8 mouse cellular contexts compared by ENCODE assay signal in the genomic region with DNA sequence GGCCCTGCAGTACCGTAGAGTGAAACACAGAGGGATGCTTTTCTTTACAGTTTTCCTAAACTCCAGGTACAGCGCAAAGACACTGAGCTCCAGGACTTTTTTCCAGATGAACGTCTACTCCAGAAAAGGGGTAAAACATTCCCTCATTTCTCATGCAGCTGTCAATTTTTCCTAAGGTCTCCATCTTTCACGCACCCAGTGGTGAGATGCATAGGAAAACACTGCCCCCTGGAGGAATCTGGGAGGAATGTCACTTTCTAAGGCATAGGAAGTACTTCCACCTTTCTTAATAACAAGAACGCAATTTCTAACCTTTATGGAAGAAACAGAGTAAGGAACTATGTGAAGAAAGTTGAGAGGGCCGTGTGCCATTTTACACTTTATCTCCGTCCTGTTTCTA.
DNase-seq lines count a peak whose midpoint lies in the region; ATAC-seq and TF ChIP-seq lines count a peak whose summit lies in the region.

No protein-coding gene starts in this region.

- no peak for TF ChIP-seq POLR2A in testis, adult 2 months (IDR thresholded peaks at IDR 0.05; ENCODE audit: control insufficient read depth, low read depth, low read length)

- H3K4me3 ChIP-seq in heart, postnatal 0 days (ENCODE audit: low read depth, low read length) = no peak overlapping the region
- H3K4me3 ChIP-seq in testis, adult 2 months (ENCODE audit: control insufficient read depth, low read depth, low read length) = no peak overlapping the region
- H3K4me3 ChIP-seq in embryonic facial prominence, embryonic 10.5 days = no peak overlapping the region
- no peak overlapping the region for H3K4me3 ChIP-seq in limb, embryonic 11.5 days (ENCODE audit: low read depth, low read length)

- H3K27me3 ChIP-seq in heart, postnatal 0 days (ENCODE audit: control insufficient read depth, insufficient read depth, low read length) = no peaks in the 10 kb centered on the region
- H3K27me3 ChIP-seq in testis, adult 2 months (ENCODE audit: control insufficient read depth, insufficient read depth, low read length) = no peaks in the 10 kb centered on the region
- no peaks in the 10 kb centered on the region for H3K27me3 ChIP-seq in embryonic facial prominence, embryonic 10.5 days (replicated peaks; ENCODE audit: low read depth, poor library complexity, severe bottlenecking)
- no peaks in the 10 kb centered on the region for H3K27me3 ChIP-seq in limb, embryonic 11.5 days (ENCODE audit: control insufficient read depth, insufficient read depth, low read length)

- H3K4me2 ChIP-seq in heart, postnatal 0 days (ENCODE audit: low read depth, low read length) = no peak overlapping the region
- no peak overlapping the region for H3K4me2 ChIP-seq in limb, embryonic 11.5 days (ENCODE audit: low read depth, severe bottlenecking)

- no peak for ATAC-seq in heart, postnatal 0 days (ENCODE audit: insufficient read depth, low read depth)
- ATAC-seq in limb, embryonic 11.5 days (ENCODE audit: insufficient number of reproducible peaks, low FRiP score, low TSS enrichment, low read depth) = no peak
- ATAC-seq in monocyte, adult 5-6 weeks (replicated peaks; ENCODE audit: insufficient number of reproducible peaks, low FRiP score, low TSS enrichment, poor library complexity, severe bottlenecking) = no peak

- TF ChIP-seq CTCF in heart, postnatal 0 days (IDR thresholded peaks at IDR 0.05; ENCODE audit: low read depth) = peak; percentile 67
- peak; percentile 13; the same call in 1 of the 2 replicates for TF ChIP-seq CTCF in testis, adult 2 months (IDR thresholded peaks at IDR 0.05; ENCODE audit: control insufficient read depth, insufficient read depth, insufficient replicate concordance, low read depth, low read length)

- H3K27ac ChIP-seq in heart, postnatal 0 days (ENCODE audit: low read depth) = no peak overlapping the region
- H3K27ac ChIP-seq in testis, adult 2 months (ENCODE audit: control insufficient read depth, insufficient read depth, low read depth, low read length) = no peak overlapping the region
- no peak overlapping the region for H3K27ac ChIP-seq in embryonic facial prominence, embryonic 10.5 days (replicated peaks)
- H3K27ac ChIP-seq in limb, embryonic 11.5 days (replicated peaks; ENCODE audit: low read depth, low read length) = no peak overlapping the region

- H3K36me3 ChIP-seq in heart, postnatal 0 days (replicated peaks; ENCODE audit: control insufficient read depth, insufficient read depth, low read length) = no peaks in the 10 kb centered on the region
- no peaks in the 10 kb centered on the region for H3K36me3 ChIP-seq in testis, adult 2 months (ENCODE audit: control insufficient read depth, insufficient read depth, low read length)
- peaks cover 9% of the 10 kb centered on the region; the same call in 1 of the 2 replicates for H3K36me3 ChIP-seq in embryonic facial prominence, embryonic 10.5 days (replicated peaks)
- H3K36me3 ChIP-seq in limb, embryonic 11.5 days (ENCODE audit: control insufficient read depth, insufficient read depth, low read length) = no peaks in the 10 kb centered on the region

- H3K9me3 ChIP-seq in heart, postnatal 0 days (replicated peaks; ENCODE audit: control insufficient read depth, low read length) = no peaks in the 10 kb centered on the region
- no peaks in the 10 kb centered on the region for H3K9me3 ChIP-seq in embryonic facial prominence, embryonic 10.5 days
- H3K9me3 ChIP-seq in limb, embryonic 11.5 days (ENCODE audit: control insufficient read depth, low read length) = no peaks in the 10 kb centered on the region

- TF ChIP-seq EP300 in heart, postnatal 0 days (IDR thresholded peaks at IDR 0.05; ENCODE audit: low read depth) = no peak

- 39% methylated on average over 7 of the region's 7 CpGs for WGBS in heart, postnatal 0 days
- WGBS in embryonic facial prominence, embryonic 10.5 days = 44% methylated on average over 7 of the region's 7 CpGs
- WGBS in limb, embryonic 11.5 days = 43% methylated on average over 7 of the region's 7 CpGs

- H3K4me1 ChIP-seq in heart, postnatal 0 days (ENCODE audit: control insufficient read depth, insufficient read depth) = no peaks in the 10 kb centered on the region
- H3K4me1 ChIP-seq in testis, adult 2 months (ENCODE audit: control insufficient read depth, insufficient read depth, low read length) = no peaks in the 10 kb centered on the region
- no peaks in the 10 kb centered on the region for H3K4me1 ChIP-seq in embryonic facial prominence, embryonic 10.5 days
- H3K4me1 ChIP-seq in limb, embryonic 11.5 days (ENCODE audit: control insufficient read depth, insufficient read depth, low read length) = no peaks in the 10 kb centered on the region

- peak; percentile 26 for DNase-seq in heart, postnatal 0 days (ENCODE audit: low spot score)
- no peak for DNase-seq in heart, postnatal 25 days (ENCODE audit: low spot score)
- DNase-seq in testis, postnatal 10 days (ENCODE audit: low spot score) = no peak
- DNase-seq in embryonic facial prominence, embryonic 10.5 days (ENCODE audit: low spot score) = peak; percentile 42
- peak; percentile 49 for DNase-seq in limb, embryonic 11.5 days (ENCODE audit: low spot score)
- no peak for DNase-seq in ovary, postnatal 10 days (ENCODE audit: low spot score)

- no peak overlapping the region for H3K9ac ChIP-seq in heart, postnatal 0 days (replicated peaks; ENCODE audit: low read depth, low read length)
- no peak overlapping the region for H3K9ac ChIP-seq in limb, embryonic 11.5 days (ENCODE audit: low read length)

- intact Hi-C loops in heart, postnatal 25 days (cut with DNase I) = no loop called here

Comparison
In these comparisons a context has a peak if more than half of its experiments do, and no peak if none do; other contexts are left out.
1. DNase-seq: peak in heart, postnatal 0 days (single experiment), embryonic facial prominence, embryonic 10.5 days (single experiment) and limb, embryonic 11.5 days (single experiment); none in heart, postnatal 25 days (single experiment), testis, postnatal 10 days (single experiment) and ovary, postnatal 10 days (single experiment).